ENCODE assay signal across 14 mouse cellular contexts in the genomic region with DNA sequence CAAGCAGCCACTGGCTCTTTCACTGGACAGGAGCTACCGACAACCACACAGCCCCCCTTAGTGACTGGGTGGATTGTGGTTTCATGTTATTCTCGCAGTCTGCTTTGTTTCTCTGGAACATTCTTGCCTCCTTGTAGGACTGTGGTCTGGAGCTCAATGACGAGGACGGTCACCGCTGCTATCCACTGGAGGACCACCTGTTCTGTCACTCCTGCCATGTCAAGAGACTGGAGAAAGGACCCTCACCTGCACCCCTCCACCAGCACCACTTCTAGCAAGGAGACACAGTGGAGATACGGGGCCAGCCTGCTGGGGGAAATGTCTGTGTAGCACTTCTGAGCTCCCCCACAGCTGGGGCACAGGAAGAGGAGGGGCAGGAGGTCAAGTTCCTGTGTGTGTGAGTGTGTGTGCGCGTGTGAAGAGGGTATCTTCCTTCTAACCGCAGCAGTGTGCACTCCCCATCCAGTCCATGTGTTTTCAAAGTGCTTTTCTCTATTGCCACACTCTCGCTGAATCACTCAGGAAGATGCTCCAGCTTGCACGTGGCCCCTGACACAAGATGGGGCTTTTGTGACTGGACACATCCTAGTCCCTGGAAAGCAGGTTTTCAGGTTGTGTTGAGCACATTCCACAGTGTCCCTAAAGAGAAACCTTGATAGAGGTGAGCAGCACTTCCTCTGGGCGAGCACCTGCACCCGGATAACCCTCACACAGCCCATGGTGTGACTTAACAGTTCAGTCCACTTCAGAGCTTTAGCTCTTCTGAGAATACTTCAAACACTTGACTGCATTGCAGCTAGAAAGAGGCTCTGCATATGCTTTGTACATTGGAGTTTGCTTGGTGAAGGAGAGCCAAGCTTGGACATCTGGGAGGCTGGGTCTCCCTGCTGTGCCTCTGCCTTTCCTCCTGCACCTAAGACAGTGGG. TPM values are rescaled to one million over a fixed set of nuclear protein-coding genes. Genes with fewer than 3 reads are reported as not detected.
DNase-seq lines count a peak whose midpoint lies in the region; ATAC-seq and TF ChIP-seq lines count a peak whose summit lies in the region.
"Had no signal": no experiment of that assay in that cellular context is flagged by ENCODE, and none has a peak within 500 bp of the region (broad histone marks: within the 10 kb centered on the region; RNA-seq: fewer than 3 reads in every experiment).

No protein-coding gene starts in this region.

- 77% methylated on average over 13 of the region's 13 CpGs for WGBS in heart, embryonic 13.5 days
- 8% methylated on average over 13 of the region's 13 CpGs for WGBS in thymus, adult 2 months
- WGBS in forebrain, embryonic 11.5 days, result 89% methylated on average over 13 of the region's 13 CpGs

- H3K9me3 ChIP-seq in heart, embryonic 13.5 days, result no peaks in the 10 kb centered on the region
- H3K9me3 ChIP-seq in forebrain, embryonic 11.5 days (ENCODE audit: control insufficient read depth, low read length), result no peaks in the 10 kb centered on the region
- H3K9me3 ChIP-seq: forebrain, embryonic 10.5 days; hindbrain, embryonic 12.5 days had no signal

- TF ChIP-seq POLR2A in thymus, adult 2 months (IDR thresholded peaks at IDR 0.05; ENCODE audit: control insufficient read depth, extremely low read depth, insufficient read depth, low read length, poor library complexity), result 0 out of 2 replicates have a peak, but pooled peaks have one; percentile 30

- ATAC-seq in heart, embryonic 13.5 days (ENCODE audit: extremely low read depth, insufficient number of reproducible peaks, low FRiP score, low TSS enrichment), result no peak
- ATAC-seq in activated CD4-positive, CD25-positive, alpha-beta regulatory T cell, adult 4 months, result peak; percentile 96
- peak; percentile 60 for ATAC-seq in megakaryocyte, adult 5-6 weeks (ENCODE audit: poor library complexity, severe bottlenecking)
- ATAC-seq in forebrain, embryonic 11.5 days (replicated peaks; ENCODE audit: low FRiP score), result no peak

- no peaks in the 10 kb centered on the region for H3K27me3 ChIP-seq in heart, embryonic 13.5 days (replicated peaks)
- no peaks in the 10 kb centered on the region for H3K27me3 ChIP-seq in thymus, adult 2 months (ENCODE audit: control insufficient read depth, insufficient read depth, low read length)
- no peaks in the 10 kb centered on the region for H3K27me3 ChIP-seq in forebrain, embryonic 11.5 days (ENCODE audit: control insufficient read depth, insufficient read depth, low read length)
- H3K27me3 ChIP-seq: hindbrain, embryonic 12.5 days had no signal

- peaks cover 15% of the 10 kb centered on the region; the same call in 1 of the 2 replicates for H3K4me1 ChIP-seq in heart, embryonic 13.5 days
- H3K4me1 ChIP-seq in thymus, adult 2 months (replicated peaks; ENCODE audit: control insufficient read depth, insufficient read depth, low read length), result peaks cover 20% of the 10 kb centered on the region
- no peaks in the 10 kb centered on the region for H3K4me1 ChIP-seq in forebrain, embryonic 11.5 days (replicated peaks; ENCODE audit: control insufficient read depth, insufficient read depth, low read length)
- H3K4me1 ChIP-seq: forebrain, embryonic 10.5 days; hindbrain, embryonic 12.5 days had no signal

- 0 out of 2 replicates have a peak overlapping the region, but pooled peaks have one; percentile 12 for H3K27ac ChIP-seq in heart, embryonic 13.5 days (replicated peaks)
- peak overlapping the region; percentile 84 for H3K27ac ChIP-seq in thymus, adult 2 months (ENCODE audit: control insufficient read depth, insufficient read depth, low read length)
- H3K27ac ChIP-seq in forebrain, embryonic 11.5 days (ENCODE audit: low read depth, low read length), result no peak overlapping the region
- H3K27ac ChIP-seq: forebrain, embryonic 10.5 days; gastrocnemius, adult 2 months; hindbrain, embryonic 12.5 days had no signal

- intact Hi-C loops in heart, postnatal 14 days (cut with DNase I), result no loop called here

- H3K36me3 ChIP-seq in heart, embryonic 13.5 days, result peaks cover 66% of the 10 kb centered on the region
- H3K36me3 ChIP-seq in thymus, adult 2 months (ENCODE audit: control insufficient read depth, insufficient read depth, low read length), result peaks cover 25% of the 10 kb centered on the region
- no peaks in the 10 kb centered on the region; the same call in 1 of the 2 replicates for H3K36me3 ChIP-seq in forebrain, embryonic 11.5 days (ENCODE audit: control insufficient read depth, insufficient read depth, low read length)

- no peak overlapping the region for H3K4me2 ChIP-seq in heart, embryonic 13.5 days
- H3K4me2 ChIP-seq in forebrain, embryonic 11.5 days (ENCODE audit: low read depth, low read length, severe bottlenecking), result no peak overlapping the region
- H3K4me2 ChIP-seq: hindbrain, embryonic 12.5 days; midbrain, embryonic 11.5 days had no signal

- no peak for TF ChIP-seq CTCF in thymus, adult 2 months (IDR thresholded peaks at IDR 0.05; ENCODE audit: borderline replicate concordance, control insufficient read depth, extremely low read depth, insufficient read depth, low read length, poor library complexity)

- no peak for DNase-seq in heart, postnatal 14 days
- peak; percentile 75 for DNase-seq in thymus, adult 2 months
- no peak for DNase-seq in forebrain, embryonic 11.5 days (ENCODE audit: low spot score)
- no peak for DNase-seq in kidney, postnatal 10 days
- no peak for DNase-seq in ovary, postnatal 36 days (ENCODE audit: low spot score)
- DNase-seq: embryo, embryonic 11 days; gastrocnemius, adult 2 months; right cerebral cortex, postnatal 25 days had no signal

- H3K4me3 ChIP-seq in heart, embryonic 13.5 days, result no peak overlapping the region
- H3K4me3 ChIP-seq in thymus, adult 2 months (ENCODE audit: control insufficient read depth, insufficient read depth, low read length), result peak overlapping the region; percentile 18
- H3K4me3 ChIP-seq in forebrain, embryonic 11.5 days (ENCODE audit: low read depth, low read length), result no peak overlapping the region
- H3K4me3 ChIP-seq: forebrain, embryonic 10.5 days; gastrocnemius, adult 2 months; hindbrain, embryonic 12.5 days had no signal

- no peak overlapping the region for H3K9ac ChIP-seq in heart, embryonic 13.5 days
- no peak overlapping the region for H3K9ac ChIP-seq in forebrain, embryonic 11.5 days (ENCODE audit: low read length)
- H3K9ac ChIP-seq: hindbrain, embryonic 12.5 days had no signal

RNA-seq across cellular contexts. Expression of a gene that starts 10.3 kb away (rescaled TPM):
- polyA plus RNA-seq in heart, embryonic 13.5 days (2015; fragmentation: Nextera tagmentation; extraction: Ambion mirVana), result 37.6 and 41.7 TPM in 2 replicates
- 10 to 100 TPM; 33.7 to 38.1 TPM for total RNA-seq in heart, postnatal 14 days (2021)
- 10 to 100 TPM; 45.6 to 59.3 TPM for polyA plus RNA-seq in activated CD4-positive, CD25-positive, alpha-beta regulatory T cell, adult 4 months (2017; shearing (Covaris generic))
- 38.9 and 41.4 TPM in 2 replicates for total RNA-seq in megakaryocyte, adult 5-6 weeks (2015)
- 46.1 and 49.5 TPM in 2 replicates for total RNA-seq in megakaryocyte, adult 5-6 weeks (2017)
- 8.1 and 8.6 TPM in 2 replicates for polyA plus RNA-seq in thymus, adult 2 months (2012; rRNA removed)
- 44.6 and 46.4 TPM in 2 replicates for polyA plus RNA-seq in forebrain, embryonic 11.5 days (2014; fragmentation: Nextera tagmentation; extraction: Ambion mirVana)

RNA-seq across cellular contexts. Expression of a gene that starts 40.7 kb away (rescaled TPM):
- polyA plus RNA-seq in heart, embryonic 13.5 days (2015; fragmentation: Nextera tagmentation; extraction: Ambion mirVana), result 34.6 and 36.1 TPM in 2 replicates
- total RNA-seq in heart, postnatal 14 days (2021), result 10 to 100 TPM; 41.9 to 43.6 TPM
- 10 to 100 TPM; 31.3 to 38.7 TPM for polyA plus RNA-seq in activated CD4-positive, CD25-positive, alpha-beta regulatory T cell, adult 4 months (2017; shearing (Covaris generic))
- 47.3 and 50.7 TPM in 2 replicates for total RNA-seq in megakaryocyte, adult 5-6 weeks (2015)
- 48.5 and 49.2 TPM in 2 replicates for total RNA-seq in megakaryocyte, adult 5-6 weeks (2017)
- polyA plus RNA-seq in thymus, adult 2 months (2012; rRNA removed), result 56.4 and 59.1 TPM in 2 replicates
- 52.3 and 56.6 TPM in 2 replicates for polyA plus RNA-seq in forebrain, embryonic 11.5 days (2014; fragmentation: Nextera tagmentation; extraction: Ambion mirVana)

Comparison
In these comparisons a context has a peak if more than half of its experiments do, and no peak if none do; other contexts are left out.
1. ATAC-seq: peak in activated CD4-positive, CD25-positive, alpha-beta regulatory T cell, adult 4 months (single experiment) and megakaryocyte, adult 5-6 weeks (single experiment); none in heart, embryonic 13.5 days (single experiment) and forebrain, embryonic 11.5 days (single experiment).